Mouse (Mus musculus) cortical plate, adult 2 months (tissue): ENCODE results near the gene Cbx4. TPM values are rescaled to one million over a fixed set of nuclear protein-coding genes. Genes with fewer than 3 reads are reported as not detected.

Experiments used
- H3K27ac ChIP-seq: fragments of 200-500 bp; 2 replicates; pipeline ENCODE4 v1.5.1; 2012; ENCODE audit warnings: low read length, control low read depth, inconsistent platforms; ENCODE audit not compliant: insufficient read depth
- H3K4me1 ChIP-seq: fragments of 200-500 bp; 2 replicates; pipeline ENCODE4 v1.6.1; 2011; ENCODE audit warnings: low read length; ENCODE audit not compliant: control insufficient read depth, insufficient read depth
- H3K4me3 ChIP-seq: fragments of 200-500 bp; 2 replicates; pipeline ENCODE4 v1.5.1; 2011; ENCODE audit warnings: mild to moderate bottlenecking, low read length, control low read depth; ENCODE audit not compliant: insufficient read depth
- CTCF ChIP-seq: fragments of 200-500 bp; IDR thresholded peaks from 2 replicates; pipeline ENCODE4 v1.5.1; 2011; ENCODE audit warnings: mild to moderate bottlenecking, control low read depth, low read length; ENCODE audit not compliant: insufficient read depth; ENCODE audit errors: extremely low read depth
- POLR2A ChIP-seq: fragments of 200-500 bp; IDR thresholded peaks from 2 replicates; pipeline ENCODE4 v1.6.1; 2011; ENCODE audit warnings: mild to moderate bottlenecking, low read length, control low read depth; ENCODE audit not compliant: insufficient read depth; ENCODE audit errors: extremely low read depth
- polyA plus RNA-seq: library from polyadenylated mRNA; depleted of rRNA; stranded (reverse); fragments of >200 nt; gene quantifications from 2 replicates; pipeline ENCODE4 v1.2.3, GENCODE M21; 2012; rRNA removed

Gene Cbx4
- polyA plus RNA-seq: 45.3 and 47.5 TPM in 2 replicates

- H3K27ac ChIP-seq: peak within 1 kb of the TSS; percentile 99
- TF ChIP-seq POLR2A (peak; percentile 71), CTCF (no peak)
- peaks cover 2% of the 10 kb centered on the region; the same call in 1 of the 2 replicates for H3K4me1 ChIP-seq
- peak within 1 kb of the TSS; percentile 99 for H3K4me3 ChIP-seq
These were observed at the start of gene Cbx4 for GRCm38 (mm10) chr11:119086144-119086971. Cbx4 (minus strand) TSS chr11:119086221.

- H3K4me1 ChIP-seq: no peaks in the 10 kb centered on the region
- H3K4me3 ChIP-seq: no peak overlapping the region
- TF ChIP-seq CTCF (no peak), POLR2A (no peak)
- no peak overlapping the region for H3K27ac ChIP-seq
These were observed 48.6 kb upstream of the Cbx4 start for GRCm38 (mm10) chr11:119134586-119134985.

GRCm38 (mm10) chr11:119133437-119134221 is 47.6 kb upstream of the Cbx4 start:
- no peak overlapping the region for H3K4me3 ChIP-seq
- no peak for TF ChIP-seq CTCF
- TF ChIP-seq POLR2A: no peak
- no peak overlapping the region for H3K27ac ChIP-seq
- H3K4me1 ChIP-seq: no peaks in the 10 kb centered on the region

- Histone ChIP-seq H3K4me1 (no peaks in the 10 kb centered on the region), H3K4me3 (no peak overlapping the region), H3K27ac (no peak overlapping the region)
- TF ChIP-seq CTCF: no peak
- TF ChIP-seq POLR2A: no peak
These were observed 46.4 kb upstream of the Cbx4 start for GRCm38 (mm10) chr11:119132198-119133035.

DNA sequence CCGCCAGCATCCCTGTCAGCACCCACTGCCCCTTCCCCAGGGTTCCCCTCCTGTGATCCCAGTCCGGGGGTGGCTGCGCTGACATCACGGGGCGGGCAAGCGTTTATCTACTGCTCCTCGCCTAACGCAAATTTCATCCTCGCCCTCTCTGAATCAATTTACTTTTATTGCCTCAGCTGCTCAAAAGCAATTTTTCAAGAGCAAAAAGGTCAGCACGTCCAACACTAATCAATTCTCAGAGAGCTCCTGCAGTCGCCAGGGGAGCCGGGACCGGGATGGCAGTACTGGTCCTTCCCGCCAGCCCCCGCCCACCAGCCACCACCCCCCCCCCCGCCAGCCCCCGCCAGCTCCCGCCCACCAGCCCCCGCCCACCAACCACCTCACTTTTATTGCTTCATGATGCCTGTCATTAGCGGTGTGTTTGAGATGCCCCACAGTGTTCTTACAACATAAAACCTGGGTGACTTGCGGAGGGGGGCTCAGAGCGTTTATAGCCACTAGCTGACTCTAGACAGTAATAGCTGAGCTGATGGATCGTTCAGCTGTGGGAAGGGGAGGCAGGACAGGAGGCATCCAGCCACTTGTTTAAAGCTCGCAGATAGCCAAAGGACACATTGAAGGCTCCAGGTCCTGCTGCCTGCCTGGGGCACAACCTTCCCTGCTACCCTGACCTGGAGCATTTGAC is 44.2 kb upstream of the Cbx4 start:
- no peak for TF ChIP-seq POLR2A
- TF ChIP-seq CTCF: no peak
- Histone ChIP-seq H3K4me1 (no peaks in the 10 kb centered on the region), H3K27ac (no peak overlapping the region), H3K4me3 (no peak overlapping the region)

- Histone ChIP-seq H3K4me1 (no peaks in the 10 kb centered on the region), H3K4me3 (no peak overlapping the region), H3K27ac (no peak overlapping the region)
- no peak for TF ChIP-seq POLR2A
- no peak for TF ChIP-seq CTCF
These were observed 43.4 kb upstream of the Cbx4 start for GRCm38 (mm10) chr11:119129281-119130058.

DNA sequence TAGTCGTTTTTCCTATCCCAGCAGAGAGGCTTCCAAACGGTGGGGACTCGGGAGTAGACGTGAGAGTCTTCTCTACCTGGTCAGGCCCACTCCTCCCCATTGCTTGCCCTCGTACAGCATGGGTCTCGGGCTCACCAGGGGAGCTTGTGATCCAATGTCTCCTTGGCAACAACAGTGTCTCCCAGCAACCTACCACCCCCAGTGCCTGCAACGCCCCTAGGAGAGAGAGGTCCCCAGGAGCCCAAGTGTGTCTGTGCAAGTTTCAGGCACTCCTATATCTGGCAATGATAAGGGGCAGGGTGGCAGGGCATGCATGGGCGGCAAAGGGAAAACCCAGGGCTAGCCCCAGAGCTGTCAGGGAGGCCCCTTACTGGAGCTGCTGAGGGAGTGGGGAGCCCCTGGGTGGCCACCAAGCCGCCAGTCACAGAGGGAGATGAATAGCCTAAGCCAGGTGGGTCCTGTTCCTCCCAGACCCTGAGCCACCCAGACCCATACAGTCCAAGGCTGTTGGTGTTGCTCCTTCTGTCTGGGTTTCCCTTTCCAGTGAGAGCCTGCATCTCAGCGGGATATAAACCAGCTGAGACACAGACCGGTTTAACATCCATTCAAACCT is 42.8 kb upstream of the Cbx4 start:
- Histone ChIP-seq H3K27ac (no peak overlapping the region), H3K4me3 (no peak overlapping the region), H3K4me1 (no peaks in the 10 kb centered on the region)
- no peak for TF ChIP-seq POLR2A
- TF ChIP-seq CTCF: no peak
